Mouse (Mus musculus) urinary bladder, postnatal 10 days (tissue): ENCODE data around the gene Chtop.
A peak's percentile ranks its signal among the peaks of the same experiment; 100 is the strongest.

Experiments used
- DNase-seq: peaks from one replicate; pipeline ENCODE4 v3.0.0; 2022; ENCODE audit warnings: low spot score

Gene Chtop

GRCm38 (mm10) chr3:90512276-90512675 is 3.0 kb upstream of the Chtop start:
- no peak for DNase-seq

- no peak for DNase-seq
These were observed 437 bp upstream of the Chtop start for GRCm38 (mm10) chr3:90509747-90510123.

DNA sequence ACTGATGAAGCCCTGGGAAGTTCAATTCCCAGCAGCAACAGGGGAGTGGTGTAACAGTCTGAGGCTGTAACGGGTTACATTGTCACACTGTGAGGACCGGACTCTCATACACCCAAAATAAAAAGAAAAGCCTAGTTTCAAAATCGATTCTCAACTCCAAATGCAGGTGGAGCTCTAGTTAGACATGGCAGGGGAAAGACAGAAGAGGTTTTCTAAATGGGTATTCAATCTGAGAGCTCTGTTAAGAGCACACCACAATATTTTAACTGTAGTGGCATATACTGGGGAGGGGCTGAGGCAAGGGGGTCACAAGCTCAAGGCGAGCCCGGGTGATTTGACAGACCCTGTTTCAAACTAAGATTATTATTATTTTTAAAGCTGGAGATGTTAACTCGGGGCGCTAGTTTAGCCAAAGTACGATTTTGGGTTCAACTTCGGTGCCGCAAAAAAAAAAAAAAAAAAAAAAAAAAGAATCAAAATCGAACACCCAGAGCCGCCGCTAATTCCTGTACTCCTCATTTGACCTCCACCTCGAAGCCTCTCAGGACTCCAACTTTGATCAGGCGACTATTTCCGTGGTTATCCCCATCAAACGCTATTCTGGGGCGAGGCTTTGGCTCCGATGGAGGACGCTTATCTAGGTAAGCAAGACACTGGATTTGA is 880 bp downstream of the Chtop start:
- no peak for DNase-seq

- DNase-seq: no peak
These were observed 2.9 kb downstream of the Chtop start for GRCm38 (mm10) chr3:90506362-90506761.

DNA sequence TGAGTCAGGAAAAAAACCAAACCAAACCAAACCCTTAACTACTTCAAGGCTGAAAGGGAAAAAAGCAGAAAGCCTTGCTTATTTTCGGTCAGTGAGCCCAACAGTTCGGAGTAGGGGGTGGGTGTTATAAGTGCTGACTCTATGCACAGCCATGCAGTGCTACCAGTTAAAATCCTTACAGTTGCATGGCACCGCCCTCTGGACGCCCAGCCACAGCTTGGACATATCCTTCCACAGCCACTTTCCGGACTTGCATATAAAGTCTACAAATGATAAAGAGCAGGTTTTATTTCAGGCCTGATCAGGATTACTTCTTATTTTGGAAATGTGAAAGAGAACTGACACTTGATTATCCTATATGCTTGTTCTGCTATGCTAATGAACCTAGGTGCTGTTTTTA is 4.1 kb downstream of the Chtop start:
- DNase-seq: no peak

- no peak for DNase-seq
These were observed 5.9 kb downstream of the Chtop start for GRCm38 (mm10) chr3:90503444-90503843.

DNA sequence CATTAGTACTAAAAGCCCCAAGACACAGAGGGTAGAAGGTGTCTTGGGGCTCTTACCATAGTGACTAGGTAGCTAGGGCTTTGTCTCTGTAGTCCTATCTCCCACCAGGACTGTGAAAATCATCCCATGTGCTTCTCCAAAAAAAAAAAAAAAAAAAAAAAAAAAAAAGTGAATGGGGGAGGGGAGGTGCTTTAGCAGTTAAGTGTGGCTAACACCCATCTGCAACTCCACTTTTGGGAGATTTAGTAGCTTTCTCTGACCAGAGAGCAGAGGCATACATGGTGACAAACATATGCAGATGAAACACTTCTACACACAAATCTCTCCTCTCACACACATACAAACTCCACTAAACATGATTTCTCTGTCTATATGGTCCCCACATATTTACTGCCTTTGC is 11.7 kb downstream of the Chtop start:
- DNase-seq: no peak

DNA sequence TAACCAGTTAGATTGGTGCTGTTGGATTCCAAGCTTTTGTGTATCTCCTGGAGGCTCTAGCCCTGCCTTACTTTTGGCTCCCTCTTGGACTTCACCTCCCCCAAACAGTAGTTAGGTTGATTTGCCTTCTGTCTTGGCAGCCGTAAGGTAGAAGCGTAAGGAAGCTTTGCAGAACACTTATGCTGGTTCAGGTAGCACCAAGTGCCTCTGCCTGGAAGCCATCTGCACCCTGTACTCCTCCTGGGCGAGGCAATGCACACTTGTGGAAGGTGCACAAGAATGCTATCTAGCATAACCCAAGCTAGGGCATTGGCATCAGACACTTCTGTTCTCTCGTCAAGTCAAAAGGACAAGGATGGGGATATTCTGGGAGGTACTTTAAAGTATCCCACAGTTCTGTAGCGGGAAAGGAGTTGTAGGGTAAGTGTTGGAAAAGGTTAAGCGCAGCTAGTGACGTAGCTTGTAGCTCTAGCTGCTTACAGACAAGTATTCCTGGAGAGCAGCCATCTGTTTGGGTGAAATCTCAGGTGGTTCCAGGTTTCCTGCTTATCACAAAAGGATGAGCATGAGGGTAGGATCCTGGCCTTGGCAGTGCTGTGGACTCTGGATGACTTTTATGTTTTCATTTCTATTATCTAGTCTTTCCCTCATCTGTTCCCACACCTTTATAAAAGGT is 13.3 kb downstream of the Chtop start:
- DNase-seq: no peak

DNA sequence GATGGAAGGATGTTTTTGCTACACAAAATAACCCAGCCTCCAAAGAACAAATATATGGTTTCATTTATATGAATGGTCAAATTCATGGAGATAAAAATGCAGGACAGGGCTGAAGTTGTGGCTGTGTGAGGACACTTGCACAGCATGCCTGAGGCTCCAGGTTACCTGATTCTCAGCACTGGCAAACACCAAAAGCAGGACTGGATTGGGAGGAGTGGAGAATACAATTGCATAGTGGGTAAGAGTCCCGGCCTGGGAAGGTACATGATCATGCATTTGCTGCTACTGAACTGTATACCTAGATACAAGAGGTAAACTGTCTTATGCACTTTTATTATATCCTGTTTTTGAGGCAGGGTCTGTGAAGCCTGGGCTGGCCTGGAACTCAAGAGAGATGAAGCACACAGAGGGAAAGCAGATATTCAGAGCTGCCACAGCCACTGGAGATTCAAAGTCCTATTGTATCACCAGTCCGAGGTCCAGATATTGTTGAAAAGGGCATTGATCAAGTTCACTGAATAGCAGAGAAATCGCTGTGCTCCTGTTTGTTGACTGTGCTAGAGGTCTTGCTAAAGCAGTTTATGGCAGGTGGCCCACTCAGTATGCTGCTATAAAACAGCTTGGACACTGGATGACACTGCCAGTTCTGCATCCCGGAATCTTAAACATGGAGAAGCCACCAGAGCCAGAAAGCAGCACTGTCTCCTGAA is 15.3 kb downstream of the Chtop start:
- no peak for DNase-seq

GRCm38 (mm10) chr3:90491350-90491749 is 17.9 kb downstream of the Chtop start:
- no peak for DNase-seq

DNA sequence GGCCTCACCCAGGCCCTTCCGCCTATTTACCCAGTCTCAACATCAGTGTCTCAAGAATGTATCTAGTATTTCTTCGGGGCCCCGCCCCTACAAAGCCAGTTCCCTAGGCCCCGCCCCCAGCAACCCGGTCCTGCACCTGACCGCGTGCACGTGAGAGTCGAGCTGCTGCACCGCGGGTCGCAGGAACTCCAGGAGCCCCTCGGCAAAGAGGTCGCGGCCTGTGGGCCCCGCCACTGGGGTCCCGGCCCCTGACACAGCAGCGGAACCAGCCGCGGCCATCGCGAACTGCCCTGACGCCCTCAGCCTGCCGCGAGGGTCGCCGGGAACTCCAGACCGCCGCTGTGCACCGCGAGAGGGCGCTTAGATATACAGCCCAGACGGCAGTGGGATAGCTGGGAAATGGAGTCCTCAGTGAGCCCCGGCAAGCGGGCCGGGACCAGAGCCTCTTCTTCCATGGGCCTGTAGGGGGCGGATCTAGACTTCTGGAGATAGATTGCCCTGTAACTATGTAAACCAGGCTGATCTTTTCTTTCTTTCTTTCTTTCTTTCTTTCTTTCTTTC is 18.5 kb downstream of the Chtop start, which contains the start of gene Snapin:
Snapin (minus strand) TSS at position 338 of the 561 bp plus-strand sequence.
- peak; percentile 88 for DNase-seq

DNA sequence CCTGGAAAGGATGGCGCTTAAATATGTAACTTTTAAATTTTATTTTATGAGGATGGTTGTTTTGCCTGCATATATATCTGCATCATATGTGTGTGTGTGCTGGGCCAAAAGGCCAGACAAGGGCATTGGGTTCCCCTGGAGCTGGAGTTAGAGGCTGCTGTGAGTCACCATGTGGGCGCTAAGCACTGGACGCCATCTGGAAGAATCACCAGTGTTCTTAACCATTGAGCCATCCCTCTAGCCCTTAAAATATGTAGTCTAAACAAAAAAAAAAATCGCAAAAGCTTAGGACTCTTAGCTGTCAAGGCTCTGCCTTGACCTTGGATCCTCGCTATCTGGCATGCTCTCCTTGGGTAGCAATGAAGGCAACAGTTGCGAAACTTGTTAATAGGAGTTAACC is 20.7 kb downstream of the Chtop start:
- DNase-seq: no peak

GRCm38 (mm10) chr3:90486998-90487397 is 22.3 kb downstream of the Chtop start:
- DNase-seq: no peak

DNA sequence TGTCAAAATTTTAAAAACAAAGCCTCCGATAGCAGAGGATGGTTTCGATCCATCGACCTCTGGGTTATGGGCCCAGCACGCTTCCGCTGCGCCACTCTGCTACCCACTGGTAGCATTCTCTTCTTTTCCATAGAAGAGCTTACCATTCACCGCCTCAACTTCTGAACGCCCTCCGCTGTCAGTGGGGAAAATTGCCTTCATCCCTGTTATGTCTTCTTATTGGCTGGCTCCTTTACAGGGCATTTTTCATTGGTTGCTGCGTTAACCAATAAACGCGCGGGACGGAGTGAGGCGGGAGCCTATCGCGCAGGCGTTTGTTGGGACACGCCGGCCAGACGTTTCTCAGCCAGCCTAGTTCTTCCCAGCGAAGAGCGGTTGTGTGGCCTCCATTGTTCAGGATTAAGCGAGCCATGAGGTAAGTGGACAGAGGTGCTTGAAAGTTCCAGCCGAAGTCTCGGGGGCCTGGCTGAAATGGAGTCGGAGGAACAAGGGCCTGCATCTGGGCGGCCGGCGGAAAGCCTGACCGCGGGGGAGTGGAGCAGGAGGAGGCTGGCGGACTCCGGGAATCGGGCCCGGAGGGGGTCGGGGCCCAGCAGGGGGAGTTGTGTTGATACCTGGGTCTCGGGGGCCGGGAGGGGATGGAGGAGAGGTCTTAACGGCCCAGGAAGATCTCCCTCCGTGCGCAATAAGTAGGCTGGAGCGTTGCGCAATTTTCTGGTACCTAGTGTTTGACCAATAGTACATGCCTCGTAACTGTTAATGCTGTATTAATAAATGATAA is 33.3 kb downstream of the Chtop start, which contains the start of gene Ilf2:
Ilf2 (plus strand) TSS at position 296 of the 781 bp plus-strand sequence.
- peak; percentile 74 for DNase-seq

DNA sequence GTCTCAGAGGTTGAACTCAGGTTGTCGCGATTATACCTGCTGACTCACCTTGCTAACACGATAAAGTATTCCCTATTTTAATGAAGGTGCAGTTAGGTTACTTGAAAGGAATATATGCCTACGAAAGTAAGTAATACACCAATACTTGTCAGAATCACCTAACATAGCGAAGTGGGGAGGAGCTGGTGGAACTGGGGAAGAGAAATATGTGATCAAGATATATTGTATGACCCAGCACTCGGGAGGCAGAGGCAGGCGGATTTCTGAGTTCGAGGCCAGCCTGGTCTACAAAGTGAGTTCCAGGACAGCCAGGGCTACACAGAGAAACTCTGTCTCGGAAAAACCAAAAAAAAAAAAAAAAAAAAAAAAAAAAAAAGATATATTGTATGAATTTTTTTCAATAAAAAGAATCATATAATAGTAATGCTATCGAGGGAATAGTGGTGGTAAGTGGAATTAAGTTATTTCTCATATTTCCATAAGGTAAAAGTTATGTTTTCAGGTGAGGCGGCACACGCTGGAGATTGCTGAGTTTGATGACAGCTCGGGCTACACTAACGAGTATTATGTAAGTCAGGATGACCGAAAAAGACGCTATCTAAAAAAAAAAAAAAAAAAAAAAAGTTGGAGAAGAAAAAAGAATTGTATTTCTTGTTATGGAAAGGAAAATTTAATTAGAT is 34.0 kb downstream of the Chtop start:
- no peak for DNase-seq

DNA sequence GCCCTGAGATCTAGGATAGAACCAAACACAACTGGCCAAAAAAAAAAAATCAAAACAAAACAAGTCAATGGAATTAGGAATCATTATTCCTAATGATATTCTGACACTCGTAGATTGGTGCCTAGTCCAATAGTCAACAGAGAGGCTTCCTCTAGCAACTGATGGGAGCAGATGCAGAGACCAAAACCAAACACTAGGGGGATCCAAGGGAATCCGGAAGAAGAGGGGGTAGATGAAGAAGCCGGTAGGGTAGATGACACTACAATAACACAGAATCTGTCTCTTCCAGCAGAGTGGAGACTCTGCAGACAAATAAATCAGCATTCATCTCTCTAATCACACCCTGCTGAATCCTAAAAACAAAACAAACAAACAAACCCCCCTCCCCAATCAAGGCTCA is 37.1 kb downstream of the Chtop start:
- no peak for DNase-seq

GRCm38 (mm10) chr3:90467618-90468300 is 41.5 kb downstream of the Chtop start:
- no peak for DNase-seq

GRCm38 (mm10) chr3:90466311-90466766 is 43.0 kb downstream of the Chtop start:
- DNase-seq: no peak

DNA sequence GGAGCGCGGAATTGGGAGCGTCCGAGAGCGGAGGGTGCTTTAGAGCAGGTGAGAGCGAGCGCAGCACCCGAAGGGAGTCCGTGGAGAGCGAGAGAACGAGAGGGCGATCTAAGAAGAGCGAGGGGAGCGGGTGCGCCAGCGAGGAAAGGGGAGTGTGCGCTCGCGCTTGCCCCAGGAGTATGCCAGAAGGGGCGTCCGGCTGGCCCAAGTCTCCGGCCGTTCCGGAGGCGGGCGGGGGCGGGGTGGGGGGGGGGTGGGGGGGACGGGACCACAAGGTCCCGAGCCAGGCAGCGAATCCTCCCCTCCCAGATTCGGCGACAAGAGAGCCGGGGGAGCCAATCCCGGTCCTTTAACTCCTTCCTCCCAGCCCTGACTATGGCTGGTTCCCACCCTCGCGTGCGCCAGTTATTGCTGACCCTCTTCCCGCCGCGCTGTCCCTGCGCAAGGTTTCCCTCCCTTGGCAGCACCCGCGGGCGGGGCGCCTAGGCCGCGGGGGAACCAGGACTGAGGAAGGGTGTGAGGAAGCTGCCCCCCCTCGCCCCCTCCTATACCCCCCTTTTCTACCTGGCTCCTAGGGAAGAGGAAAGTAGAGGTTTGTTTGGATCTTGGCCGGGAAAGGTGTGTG is 43.5 kb downstream of the Chtop start, which contains the start of gene Npr1:
Npr1 (minus strand) TSS at position 181 of the 625 bp plus-strand sequence.
- DNase-seq: no peak

- no peak for DNase-seq
These were observed 44.1 kb downstream of the Chtop start for GRCm38 (mm10) chr3:90465081-90465685.
